In genomic region chr4:34616146-34616545, GRCm38 (mm10) we compare ENCODE assay signal across 8 mouse cellular contexts. TPM values are rescaled to one million over a fixed set of nuclear protein-coding genes. Genes with fewer than 3 reads are reported as not detected.
DNase-seq lines count a peak whose midpoint lies in the region; ATAC-seq and TF ChIP-seq lines count a peak whose summit lies in the region.

No protein-coding gene starts in this region.

- no peak for DNase-seq in heart, postnatal 36 days
- DNase-seq in intestine, embryonic 14.5 days (ENCODE audit: low spot score), result no peak
- DNase-seq in frontal cortex, postnatal 10 days (ENCODE audit: low spot score in 2 of 2), result no peak
- no peak for DNase-seq in gastrocnemius, postnatal 14 days
- DNase-seq in B cell, adult 2 months, result no peak

- H3K4me1 ChIP-seq in heart, embryonic 13.5 days, result peaks cover 24% of the 10 kb centered on the region
- H3K4me1 ChIP-seq in bone marrow macrophage, adult 2 months (ENCODE audit: control insufficient read depth, insufficient read depth, low read length), result peaks cover 22% of the 10 kb centered on the region
- peaks cover 15% of the 10 kb centered on the region for H3K4me1 ChIP-seq in intestine, embryonic 14.5 days (replicated peaks; ENCODE audit: control insufficient read depth, insufficient read depth, low read length)
- peaks cover 28% of the 10 kb centered on the region for H3K4me1 ChIP-seq in midbrain, embryonic 13.5 days (replicated peaks)

- TF ChIP-seq CTCF in bone marrow macrophage, adult 2 months (IDR thresholded peaks at IDR 0.05; ENCODE audit: low read depth, low read length), result no peak

- TF ChIP-seq POLR2A in bone marrow macrophage, adult 2 months (IDR thresholded peaks at IDR 0.05; ENCODE audit: borderline replicate concordance, low read depth, low read length), result no peak

- H3K4me3 ChIP-seq in heart, embryonic 13.5 days, result peak overlapping the region; percentile 79
- peak overlapping the region; percentile 94 for H3K4me3 ChIP-seq in bone marrow macrophage, adult 2 months (ENCODE audit: insufficient read depth, low read length)
- peak overlapping the region; percentile 78; the same call in 1 of the 2 replicates for H3K4me3 ChIP-seq in intestine, embryonic 14.5 days (ENCODE audit: low read depth, low read length)
- H3K4me3 ChIP-seq in midbrain, embryonic 13.5 days (replicated peaks), result peak overlapping the region; percentile 67

- peaks cover 4% of the 10 kb centered on the region; the same call in 1 of the 2 replicates for H3K36me3 ChIP-seq in heart, embryonic 13.5 days
- 0 out of 2 replicates have a peak, but pooled peaks cover 8% of the 10 kb centered on the region for H3K36me3 ChIP-seq in intestine, embryonic 14.5 days (ENCODE audit: control insufficient read depth, insufficient read depth, low read length)
- H3K36me3 ChIP-seq in midbrain, embryonic 13.5 days, result 0 out of 2 replicates have a peak, but pooled peaks cover 5% of the 10 kb centered on the region

- peak overlapping the region; percentile 91 for H3K9ac ChIP-seq in heart, embryonic 13.5 days
- peak overlapping the region; percentile 65; the same call in 1 of the 2 replicates for H3K9ac ChIP-seq in intestine, embryonic 14.5 days (ENCODE audit: low read length)
- H3K9ac ChIP-seq in midbrain, embryonic 13.5 days (replicated peaks), result peak overlapping the region; percentile 83

- WGBS in heart, embryonic 13.5 days, result 77% methylated on average over 8 of the region's 8 CpGs
- 78% methylated on average over 8 of the region's 8 CpGs for WGBS in intestine, embryonic 14.5 days
- 46% methylated on average over 8 of the region's 8 CpGs for WGBS in midbrain, embryonic 13.5 days

- no peaks in the 10 kb centered on the region for H3K9me3 ChIP-seq in heart, embryonic 13.5 days
- no peaks in the 10 kb centered on the region for H3K9me3 ChIP-seq in intestine, embryonic 14.5 days (ENCODE audit: control insufficient read depth, low read length)
- no peaks in the 10 kb centered on the region for H3K9me3 ChIP-seq in midbrain, embryonic 13.5 days

- ATAC-seq in heart, embryonic 13.5 days (ENCODE audit: extremely low read depth, insufficient number of reproducible peaks, low FRiP score, low TSS enrichment), result no peak
- ATAC-seq in intestine, embryonic 14.5 days (replicated peaks; ENCODE audit: low FRiP score, low TSS enrichment, low read depth), result no peak
- no peak for ATAC-seq in midbrain, embryonic 13.5 days

- no peak overlapping the region for H3K27ac ChIP-seq in heart, embryonic 13.5 days (replicated peaks)
- no peak overlapping the region for H3K27ac ChIP-seq in bone marrow macrophage, adult 2 months (ENCODE audit: insufficient read depth, low read depth, low read length)
- H3K27ac ChIP-seq in intestine, embryonic 14.5 days (ENCODE audit: low read depth), result no peak overlapping the region
- no peak overlapping the region for H3K27ac ChIP-seq in midbrain, embryonic 13.5 days

- no peaks in the 10 kb centered on the region for H3K27me3 ChIP-seq in heart, embryonic 13.5 days (replicated peaks)
- H3K27me3 ChIP-seq in intestine, embryonic 14.5 days (replicated peaks; ENCODE audit: control insufficient read depth, insufficient read depth, low read length), result no peaks in the 10 kb centered on the region
- no peaks in the 10 kb centered on the region for H3K27me3 ChIP-seq in midbrain, embryonic 13.5 days

- intact Hi-C loops in heart, postnatal 36 days (cut with DNase I), result loop anchor here (10.0 kb wide), 2 partner anchors 269 to 609 kb away; partner anchors contain the start of genes C9orf72 and Zfp292
- intact Hi-C loops in gastrocnemius, postnatal 14 days (cut with DNase I; ENCODE audit: low total_unique reads), result no loop called here

- peak overlapping the region; percentile 71 for H3K4me2 ChIP-seq in heart, embryonic 13.5 days
- H3K4me2 ChIP-seq in intestine, embryonic 14.5 days (ENCODE audit: low read length), result peak overlapping the region; percentile 82
- H3K4me2 ChIP-seq in midbrain, embryonic 13.5 days (replicated peaks), result peak overlapping the region; percentile 82

RNA-seq across cellular contexts. Expression of gene Rars2, which starts 1.4 kb away (rescaled TPM):
- 44.6 and 50.8 TPM in 2 replicates for polyA plus RNA-seq in heart, embryonic 13.5 days (2015; fragmentation: Nextera tagmentation; extraction: Ambion mirVana)
- total RNA-seq in heart, postnatal 36 days (2021), result 10 to 100 TPM; 25.1 to 33.3 TPM
- polyA plus RNA-seq in bone marrow macrophage, adult 2 months (2012; ENCODE audit: insufficient read depth, insufficient read length, missing spikeins), result 15.1 and 18.5 TPM in 2 replicates
- 62.2 and 73.8 TPM in 2 replicates for polyA plus RNA-seq in intestine, embryonic 14.5 days (2014; fragmentation: Nextera tagmentation; extraction: Ambion mirVana)
- polyA plus RNA-seq in midbrain, embryonic 13.5 days (2015; fragmentation: Nextera tagmentation; extraction: Ambion mirVana), result 66.3 and 69.5 TPM in 2 replicates
- total RNA-seq in gastrocnemius, postnatal 14 days (2021), result 10 to 100 TPM; 14.0 to 21.1 TPM

RNA-seq across cellular contexts. Expression of gene Orc3, which starts 1.4 kb away (rescaled TPM):
- 61.5 and 66.8 TPM in 2 replicates for polyA plus RNA-seq in heart, embryonic 13.5 days (2015; fragmentation: Nextera tagmentation; extraction: Ambion mirVana)
- total RNA-seq in heart, postnatal 36 days (2021), result 10 to 100 TPM; 36.5 to 38.5 TPM
- 41.7 and 43.2 TPM in 2 replicates for polyA plus RNA-seq in bone marrow macrophage, adult 2 months (2012; ENCODE audit: insufficient read depth, insufficient read length, missing spikeins)
- polyA plus RNA-seq in intestine, embryonic 14.5 days (2014; fragmentation: Nextera tagmentation; extraction: Ambion mirVana), result 89.3 and 93.9 TPM in 2 replicates
- polyA plus RNA-seq in midbrain, embryonic 13.5 days (2015; fragmentation: Nextera tagmentation; extraction: Ambion mirVana), result 96.8 and 104 TPM in 2 replicates
- total RNA-seq in gastrocnemius, postnatal 14 days (2021), result 10 to 100 TPM; 29.1 to 29.2 TPM
